9 mouse cellular contexts compared by ENCODE assay signal in the genomic region with DNA sequence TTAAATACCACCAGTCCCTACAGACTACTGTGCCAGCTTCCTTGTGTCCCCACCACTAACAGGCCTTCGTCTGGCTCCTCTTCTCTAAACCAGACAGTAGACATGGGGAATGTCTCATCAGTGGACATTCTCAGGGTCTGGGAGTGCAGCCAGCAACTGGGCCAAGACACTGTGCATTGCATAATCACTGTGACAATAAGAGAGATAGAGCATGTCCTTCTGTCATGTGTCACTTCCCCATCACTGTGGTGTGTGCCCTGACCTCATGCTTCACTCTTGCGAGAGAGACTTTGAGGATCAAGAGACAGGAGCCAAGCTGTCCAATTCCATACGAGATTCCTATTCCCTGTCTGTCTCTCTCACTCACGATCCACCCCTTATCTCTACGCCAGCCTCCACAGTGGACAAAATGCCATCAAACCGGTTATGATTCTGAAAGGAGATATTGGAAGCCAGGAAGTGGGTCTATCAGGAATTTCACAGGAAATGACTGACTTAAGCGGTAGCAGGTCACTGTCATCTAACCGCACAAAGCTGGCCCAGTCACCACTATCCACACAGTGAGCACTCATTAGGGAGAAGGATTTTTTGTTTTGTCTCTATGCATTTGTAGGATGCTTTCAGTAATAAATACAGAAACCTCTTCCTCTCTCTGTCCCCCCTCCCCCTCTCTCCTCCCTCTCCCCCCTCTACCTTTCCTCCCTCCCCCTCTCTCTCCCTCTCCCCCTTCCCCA.
DNase-seq lines count a peak whose midpoint lies in the region; ATAC-seq lines count a peak whose summit lies in the region.
"Had no signal": no experiment of that assay in that cellular context is flagged by ENCODE, and none has a peak within 500 bp of the region (broad histone marks: within the 10 kb centered on the region; RNA-seq: fewer than 3 reads in every experiment).

No protein-coding gene starts in this region.

- H3K27me3 ChIP-seq in kidney, embryonic 16.5 days (ENCODE audit: insufficient read depth, low read length) = no peaks in the 10 kb centered on the region
- no peaks in the 10 kb centered on the region for H3K27me3 ChIP-seq in forebrain, embryonic 16.5 days (replicated peaks; ENCODE audit: control insufficient read depth, insufficient read depth, low read length)

- no peak overlapping the region for H3K4me2 ChIP-seq in kidney, embryonic 16.5 days (replicated peaks; ENCODE audit: low read depth, low read length)
- H3K4me2 ChIP-seq in forebrain, embryonic 16.5 days (ENCODE audit: low read length) = no peak overlapping the region

- no peak for ATAC-seq in kidney, embryonic 16.5 days (ENCODE audit: low FRiP score, low TSS enrichment)
- peak; percentile 77 for ATAC-seq in megakaryocyte, adult 5-6 weeks (ENCODE audit: poor library complexity, severe bottlenecking)
- ATAC-seq in forebrain, embryonic 16.5 days = no peak

- H3K4me1 ChIP-seq in kidney, embryonic 16.5 days (ENCODE audit: insufficient read depth, low read length) = peaks cover 16% of the 10 kb centered on the region
- H3K4me1 ChIP-seq in forebrain, embryonic 16.5 days (replicated peaks; ENCODE audit: control insufficient read depth, insufficient read depth, low read length) = peaks cover 14% of the 10 kb centered on the region

- no peak overlapping the region for H3K9ac ChIP-seq in kidney, embryonic 16.5 days (replicated peaks; ENCODE audit: low read length)
- H3K9ac ChIP-seq in forebrain, embryonic 16.5 days (replicated peaks; ENCODE audit: low read depth, low read length) = no peak overlapping the region
- H3K9ac ChIP-seq: liver, embryonic 14.5 days had no signal

- 74% methylated on average over 8 of the region's 8 CpGs for WGBS in kidney, embryonic 16.5 days
- 78% methylated on average over 8 of the region's 8 CpGs for WGBS in forebrain, embryonic 16.5 days

- H3K4me3 ChIP-seq in kidney, embryonic 16.5 days (ENCODE audit: low read length) = no peak overlapping the region
- no peak overlapping the region for H3K4me3 ChIP-seq in forebrain, embryonic 16.5 days (replicated peaks; ENCODE audit: low read length)

- no peak overlapping the region for H3K27ac ChIP-seq in kidney, embryonic 16.5 days (ENCODE audit: low read length)
- no peak overlapping the region for H3K27ac ChIP-seq in forebrain, embryonic 16.5 days (ENCODE audit: low read length)
- H3K27ac ChIP-seq: liver, embryonic 14.5 days had no signal

- H3K9me3 ChIP-seq in kidney, embryonic 16.5 days (ENCODE audit: low read length) = no peaks in the 10 kb centered on the region
- H3K9me3 ChIP-seq in forebrain, embryonic 16.5 days (ENCODE audit: control insufficient read depth, low read length) = no peaks in the 10 kb centered on the region

- H3K36me3 ChIP-seq in kidney, embryonic 16.5 days (ENCODE audit: insufficient read depth, low read length) = no peaks in the 10 kb centered on the region
- no peaks in the 10 kb centered on the region for H3K36me3 ChIP-seq in forebrain, embryonic 16.5 days (ENCODE audit: control insufficient read depth, insufficient read depth)

- peak; percentile 39 to 42 for DNase-seq in kidney, adult 8-10 months
- peak; percentile 65 for DNase-seq in adrenal gland, adult 8-10 months
- peak; percentile 61 for DNase-seq in kidney, adult 9 months
- DNase-seq in yolk sac, embryonic 10.5 days (ENCODE audit: low spot score) = no peak
- DNase-seq in gastrocnemius, postnatal 10 days = no peak

Comparison
In these comparisons a context has a peak if more than half of its experiments do, and no peak if none do; other contexts are left out.
1. DNase-seq: peak in kidney, adult 8-10 months (2 of 2), adrenal gland, adult 8-10 months (single experiment) and kidney, adult 9 months (single experiment); none in yolk sac, embryonic 10.5 days (single experiment) and gastrocnemius, postnatal 10 days (single experiment).